Mouse (Mus musculus) kidney, adult 18-20 months (tissue): Measurements from ENCODE around the gene 2410002F23Rik.
"Not testable (repeated sequence)": the region's sequence is repeated elsewhere in the genome, so short reads cannot be mapped to it uniquely, and the experiment has no call there.

Source experiments
- DNase-seq: peaks from one replicate; pipeline ENCODE4 v3.0.0; 2021

2410002F23Rik gene

DNA sequence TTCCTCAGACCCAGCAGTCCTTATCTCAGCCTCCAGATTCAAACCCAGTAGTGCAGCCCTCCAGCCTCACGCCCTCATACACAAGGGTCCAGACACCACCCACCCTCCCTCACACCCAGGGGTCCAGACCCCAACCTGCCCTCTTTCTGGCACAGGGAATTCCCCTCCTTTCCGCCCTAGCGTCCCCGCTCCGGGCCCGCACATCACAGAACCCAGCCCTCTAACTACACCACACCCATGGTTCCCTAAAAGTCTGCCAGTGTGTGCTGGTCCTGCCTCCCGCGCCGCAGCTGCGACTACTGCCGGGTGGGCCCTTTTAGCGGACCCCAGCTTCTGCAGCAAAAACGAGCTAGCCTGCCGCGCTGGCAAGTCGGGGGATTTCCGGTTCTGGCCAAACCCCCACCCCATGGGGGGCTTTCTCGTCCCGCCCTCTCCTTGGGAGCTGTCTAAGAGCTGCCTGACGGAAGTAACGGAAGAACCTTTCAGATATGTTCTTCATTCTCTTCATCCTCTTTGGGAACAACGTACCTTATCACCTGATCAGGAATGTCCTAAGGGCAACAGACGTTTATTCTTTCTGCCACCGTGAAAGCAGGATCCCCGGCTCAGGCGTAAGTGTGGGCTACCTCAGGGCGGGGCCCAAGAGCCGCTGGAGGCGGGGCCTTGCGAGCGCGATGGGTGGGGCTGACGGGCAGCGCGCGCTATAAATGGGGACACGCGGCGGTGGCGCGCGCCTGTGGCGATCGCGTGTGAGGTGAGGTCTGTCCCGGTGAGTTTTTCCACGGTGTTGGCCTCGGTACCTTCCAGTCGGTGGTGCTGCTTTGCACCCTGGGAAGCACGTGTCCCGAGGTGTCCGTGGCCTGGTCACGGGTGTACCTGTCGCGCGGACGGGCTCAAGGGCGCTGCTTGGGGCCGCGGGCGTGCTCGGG lies at the start of gene 2410002F23Rik, which contains the start of gene 1700028J19Rik:
Gene 2410002F23Rik (plus strand): TSS at position 668 of the 929 bp plus-strand sequence.
Gene 1700028J19Rik (minus strand): TSS at position 641 of the 929 bp plus-strand sequence.
- peak; percentile 95 for DNase-seq

DNA sequence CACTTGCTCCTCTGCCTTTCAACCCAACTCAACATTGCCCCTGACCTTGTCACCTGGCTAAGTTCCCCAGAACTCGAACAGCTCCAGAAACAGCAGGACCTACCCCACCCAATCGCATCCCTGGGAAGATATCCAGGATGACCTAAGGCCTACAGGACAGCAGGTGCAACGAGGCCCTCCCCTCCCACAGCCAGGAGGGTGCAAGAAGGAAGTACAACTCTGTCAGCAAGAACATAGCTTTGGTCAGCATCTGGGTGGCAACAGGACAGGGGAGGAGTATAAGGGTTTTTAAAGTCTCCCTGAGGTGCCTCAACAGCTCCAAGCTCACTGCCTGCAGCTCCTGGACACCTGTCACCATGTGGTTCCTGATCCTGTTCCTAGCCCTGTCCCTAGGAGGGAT lies 48.6 kb upstream of the 2410002F23Rik start, which contains the start of gene Klk1b3:
Gene Klk1b3 (plus strand): TSS at position 301 of the 400 bp plus-strand sequence.
- DNase-seq = no peak

DNA sequence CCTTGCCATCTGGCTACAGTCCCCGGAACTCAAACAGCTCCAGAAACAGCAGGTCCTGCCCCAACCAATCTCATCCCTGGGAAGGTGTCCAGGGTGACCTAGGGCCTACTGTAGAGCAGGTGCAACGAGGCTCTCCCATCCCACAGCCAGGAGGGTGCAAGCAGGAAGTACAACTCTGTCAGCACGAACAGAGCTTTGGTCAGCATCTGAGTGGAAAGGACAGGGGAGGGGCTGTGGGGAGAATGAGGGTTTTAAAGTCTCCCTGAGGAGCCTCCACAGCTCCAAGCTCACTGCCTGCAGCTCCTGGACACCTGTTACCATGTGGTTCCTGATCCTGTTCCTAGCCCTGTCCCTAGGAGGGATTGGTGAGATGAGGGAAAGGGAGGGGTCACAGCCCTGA lies 39.4 kb upstream of the 2410002F23Rik start, which contains the start of gene Klk1b4:
Gene Klk1b4 (plus strand): TSS at position 301 of the 400 bp plus-strand sequence.
- DNase-seq = not testable (repeated sequence)

DNA sequence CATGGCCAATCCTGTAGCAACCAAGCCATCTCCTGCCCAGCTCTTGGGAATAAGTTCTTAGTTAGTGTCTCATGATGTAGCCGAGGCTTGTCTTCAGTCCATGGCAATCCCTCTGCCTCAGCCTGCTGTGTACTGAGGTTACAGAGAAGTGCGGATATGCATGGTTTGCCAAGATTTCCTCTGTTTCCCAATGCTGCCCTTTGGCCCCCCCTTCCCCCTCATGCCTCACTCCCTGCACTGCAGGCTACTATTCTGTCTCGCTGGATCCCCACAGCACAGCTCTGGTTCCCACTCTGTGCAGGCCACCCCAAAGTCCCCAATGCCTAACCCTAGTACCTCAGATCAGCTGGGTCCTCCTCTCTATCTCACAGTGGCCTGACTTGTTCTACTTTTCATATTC lies 38.2 kb upstream of the 2410002F23Rik start:
- DNase-seq = no peak

DNA sequence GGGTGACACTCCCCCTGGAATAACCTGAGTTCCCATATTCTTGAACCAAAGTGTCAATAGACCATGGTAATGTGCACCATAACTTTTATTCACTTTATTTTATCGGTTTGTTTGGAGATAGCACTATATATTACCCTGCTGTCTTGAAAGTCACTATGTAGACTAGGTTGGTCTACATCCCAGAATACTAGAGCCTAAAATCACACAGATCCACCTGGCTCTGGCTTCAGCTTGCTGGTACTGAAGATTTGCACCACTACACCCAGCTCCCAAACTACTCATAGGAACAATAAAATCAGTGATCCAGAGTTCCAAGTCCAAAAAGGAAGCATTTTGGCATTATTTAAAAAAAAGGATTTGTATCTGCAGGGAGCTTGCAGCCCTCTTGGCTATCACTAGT lies 30.9 kb upstream of the 2410002F23Rik start, which contains the start of gene Klk1b5:
Gene Klk1b5 (plus strand): TSS at position 301 of the 400 bp plus-strand sequence.
- DNase-seq = no peak

DNA sequence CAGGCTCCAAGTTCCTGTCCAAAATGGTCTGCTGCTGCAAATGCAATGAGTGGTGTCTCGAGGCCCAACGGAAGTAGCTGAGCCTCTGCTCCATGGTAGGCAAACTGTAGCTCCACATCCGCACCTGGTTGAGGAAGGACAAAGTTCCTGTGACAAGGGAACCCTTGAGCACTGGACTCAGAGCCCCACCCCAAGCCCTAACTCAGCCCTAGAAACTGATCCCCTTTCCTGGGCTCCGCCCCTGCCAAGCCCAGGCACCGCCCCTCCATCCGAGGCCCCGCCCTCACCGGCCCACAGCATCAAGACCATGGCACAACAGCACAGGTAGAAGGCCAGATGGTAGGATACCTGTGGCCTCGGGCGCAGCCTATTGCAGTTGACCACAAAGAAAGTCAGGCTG lies 24.9 kb upstream of the 2410002F23Rik start:
- DNase-seq = not testable (repeated sequence)

- DNase-seq = not testable (repeated sequence)
Measured at GRCm38 (mm10) chr7:44222335-44222734, 24.2 kb upstream of the 2410002F23Rik start.

- DNase-seq = peak; percentile 59
Measured at GRCm38 (mm10) chr7:44225076-44225475, 21.4 kb upstream of the 2410002F23Rik start, which contains the start of gene Klk1. TSS of gene Klk1 (plus strand) at chr7:44225360.

- no peak for DNase-seq
Measured at GRCm38 (mm10) chr7:44235909-44236308, 10.6 kb upstream of the 2410002F23Rik start, which contains the start of gene Gm36864. TSS of gene Gm36864 (plus strand) at chr7:44236177.

DNA sequence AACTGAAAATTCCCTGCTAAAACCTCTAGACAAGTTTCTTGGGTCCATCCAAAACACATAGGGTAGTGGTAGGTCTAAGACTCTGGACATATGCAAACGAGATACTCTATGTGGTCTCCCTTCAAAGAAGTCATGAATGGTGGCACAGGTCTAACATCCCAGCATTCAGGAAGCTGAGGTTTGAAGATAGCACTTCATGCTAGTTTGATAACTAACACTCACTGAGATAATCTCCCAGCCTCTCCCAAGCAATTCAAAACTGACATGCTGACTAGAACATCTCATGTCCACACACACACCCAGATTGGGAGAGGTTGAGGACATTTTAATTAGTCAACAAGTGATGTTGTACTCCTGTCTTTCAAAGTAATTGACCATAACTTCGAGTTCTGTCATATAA lies 6.6 kb upstream of the 2410002F23Rik start:
- no peak for DNase-seq

GRCm38 (mm10) chr7:44240712-44241111 lies 5.8 kb upstream of the 2410002F23Rik start:
- no peak for DNase-seq

GRCm38 (mm10) chr7:44241163-44241562 lies 5.4 kb upstream of the 2410002F23Rik start:
- no peak for DNase-seq

- DNase-seq = no peak
Measured at GRCm38 (mm10) chr7:44244080-44244479, 2.4 kb upstream of the 2410002F23Rik start.

DNA sequence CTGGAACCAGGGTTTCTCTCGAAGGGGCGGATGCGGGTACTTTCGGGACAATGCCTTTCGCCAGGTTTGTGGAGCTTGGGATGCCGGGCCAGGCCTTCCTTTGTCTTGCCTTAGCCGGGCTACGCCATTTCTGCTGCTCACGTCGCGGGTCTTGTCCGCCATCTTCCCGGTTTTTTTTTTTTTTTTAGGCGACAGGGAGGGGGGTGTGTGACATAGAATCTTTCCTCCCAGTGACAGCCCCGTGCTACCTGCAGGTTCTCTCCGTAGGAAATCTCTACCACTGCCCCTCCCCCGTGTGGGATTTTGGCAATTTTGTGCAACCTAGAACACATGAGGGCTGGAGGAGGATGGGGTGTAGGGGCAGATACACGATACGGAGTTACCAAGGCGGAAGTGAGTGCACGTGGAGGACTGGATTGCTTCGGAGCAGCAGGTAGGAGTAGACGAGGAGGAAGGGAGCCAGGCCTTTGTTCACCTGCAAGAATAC lies 505 bp downstream of the 2410002F23Rik start:
- DNase-seq = no peak

- DNase-seq = no peak
Measured at GRCm38 (mm10) chr7:44247971-44248370, 1.4 kb downstream of the 2410002F23Rik start.

GRCm38 (mm10) chr7:44249248-44249647 lies 2.7 kb downstream of the 2410002F23Rik start:
- DNase-seq = no peak

- DNase-seq = not testable (repeated sequence)
Measured at GRCm38 (mm10) chr7:44250732-44251275, 4.3 kb downstream of the 2410002F23Rik start.

DNA sequence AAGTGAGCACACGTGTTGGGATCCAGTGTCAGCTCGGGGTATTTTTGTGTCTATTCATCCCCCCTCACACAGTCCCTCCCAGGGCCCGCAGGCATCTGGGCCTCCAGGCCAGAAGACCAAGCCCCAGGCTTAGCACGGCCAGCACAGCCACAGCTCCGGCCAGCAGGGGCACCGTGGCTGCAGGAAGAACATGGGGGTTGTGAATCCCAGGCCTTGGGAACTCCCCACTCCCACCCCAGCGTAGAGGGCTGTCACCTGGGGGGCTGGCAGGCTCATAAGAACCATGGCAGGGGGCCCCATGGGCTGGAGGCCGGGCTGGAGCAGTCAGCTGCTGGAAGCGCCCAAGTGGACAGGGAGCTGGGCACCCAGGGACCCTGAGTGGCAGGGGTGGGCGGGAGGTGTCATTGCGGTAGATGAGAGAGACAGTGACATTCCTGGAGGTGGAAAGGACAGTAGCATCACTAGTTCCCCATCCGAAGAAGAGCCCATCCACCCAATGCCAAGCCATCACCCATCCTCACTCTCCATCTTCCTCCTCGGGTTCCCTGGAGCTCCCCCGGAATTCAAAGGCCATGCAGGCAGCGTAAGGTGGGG lies 6.6 kb downstream of the 2410002F23Rik start:
- no peak for DNase-seq

DNA sequence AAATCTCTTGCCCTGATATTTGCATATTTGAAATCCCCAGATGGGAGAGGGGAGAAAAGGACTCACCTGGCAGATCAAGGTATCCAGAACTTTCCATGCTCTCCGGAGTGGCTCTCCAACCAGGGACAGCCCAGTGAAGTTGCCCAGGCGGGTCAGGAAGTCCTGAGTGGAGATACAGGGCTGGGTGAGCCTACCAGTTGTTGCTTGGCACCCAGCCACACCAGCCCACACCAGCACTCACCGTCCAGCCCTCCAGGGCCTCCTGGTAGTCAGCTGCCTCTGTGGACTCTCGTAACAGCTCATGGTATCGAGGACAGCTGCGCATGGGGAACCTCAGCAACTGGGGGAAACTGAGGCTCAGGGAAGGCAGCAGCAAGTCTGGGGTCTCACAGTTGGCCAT lies 8.4 kb downstream of the 2410002F23Rik start:
- no peak for DNase-seq

- no peak for DNase-seq
Measured at GRCm38 (mm10) chr7:44257278-44257677, 10.8 kb downstream of the 2410002F23Rik start, which contains the start of gene Acp4. TSS of gene Acp4 (minus strand) at chr7:44257378.

GRCm38 (mm10) chr7:44260410-44260809 lies 13.9 kb downstream of the 2410002F23Rik start:
- DNase-seq = no peak

DNA sequence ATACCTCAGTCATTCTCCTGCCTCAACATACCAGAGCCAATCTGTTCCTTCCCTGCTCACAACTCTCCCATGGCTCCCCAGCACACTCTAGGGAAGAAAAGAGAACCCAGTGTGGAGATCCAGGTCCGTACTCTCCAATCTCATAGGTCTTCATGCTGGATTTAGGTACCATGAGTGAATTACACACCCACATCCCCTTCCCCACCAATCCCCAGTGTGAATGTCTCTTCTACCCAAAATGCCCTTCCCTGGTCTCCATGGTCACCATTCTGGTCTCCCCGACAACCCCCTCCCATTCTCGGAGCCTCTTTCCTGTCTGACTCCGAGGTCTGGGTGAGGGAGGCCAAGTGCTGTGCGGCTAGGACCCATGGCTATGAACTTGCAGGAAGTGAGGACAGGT lies 14.6 kb downstream of the 2410002F23Rik start, which contains the start of gene Gm15517:
Gene Gm15517 (plus strand): TSS at position 301 of the 400 bp plus-strand sequence.
- no peak for DNase-seq
